Mouse (Mus musculus): Measurements from ENCODE around the gene Zfp526.

DNA sequence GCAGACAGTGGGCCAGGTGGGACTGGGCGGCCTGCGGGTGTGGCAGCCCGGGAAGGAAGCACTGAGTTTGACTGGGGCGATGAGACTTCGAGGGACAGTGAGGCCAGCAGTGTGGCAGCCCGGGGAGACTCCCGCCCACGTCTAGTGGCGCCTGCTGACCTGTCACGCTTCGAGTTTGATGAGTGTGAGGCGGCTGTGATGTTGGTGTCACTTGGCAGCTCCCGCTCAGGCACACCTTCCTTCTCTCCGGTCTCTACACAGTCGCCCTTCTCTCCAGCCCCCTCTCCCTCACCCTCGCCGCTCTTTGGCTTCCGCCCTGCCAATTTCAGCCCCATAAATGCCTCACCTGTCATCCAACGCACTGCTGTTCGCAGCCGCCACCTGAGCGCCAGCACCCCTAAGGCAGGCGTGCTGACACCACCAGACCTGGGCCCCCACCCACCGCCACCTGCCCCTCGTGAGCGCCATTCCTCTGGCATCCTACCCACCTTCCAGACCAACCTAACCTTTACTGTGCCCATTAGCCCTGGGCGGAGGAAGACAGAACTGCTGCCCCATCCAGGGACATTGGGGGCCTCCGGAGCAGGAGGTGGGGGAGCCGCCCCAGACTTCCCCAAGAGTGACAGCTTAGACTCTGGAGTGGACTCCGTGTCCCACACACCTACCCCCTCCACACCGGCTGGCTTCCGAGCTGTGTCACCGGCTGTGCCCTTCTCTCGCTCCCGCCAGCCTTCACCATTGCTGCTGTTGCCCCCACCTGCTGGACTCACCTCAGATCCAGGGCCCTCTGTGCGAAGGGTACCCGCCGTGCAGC lies 51.4 kb downstream of the Zfp526 start:
- no peak for TF ChIP-seq MYOG (IDR thresholded peaks at IDR 0.05; ENCODE audit: control insufficient read depth, extremely low read depth, insufficient read length)
- no peak for TF ChIP-seq CTCF (IDR thresholded peaks at IDR 0.05; ENCODE audit: control insufficient read depth, insufficient read depth, insufficient read length)
- TF ChIP-seq USF1 (IDR thresholded peaks at IDR 0.05; ENCODE audit: low read depth) = no peak
- no peak for TF ChIP-seq MAX (IDR thresholded peaks at IDR 0.05)
- no peak for TF ChIP-seq FOSL1 (IDR thresholded peaks at IDR 0.05; ENCODE audit: insufficient read depth, low read length, poor library complexity, severe bottlenecking)
